Mouse (Mus musculus) G1E (cell line): ENCODE data around the gene Tsc2. TPM values are rescaled to one million over a fixed set of nuclear protein-coding genes. Genes with fewer than 3 reads are reported as not detected.

Experiments used
- ATAC-seq: 2 replicates; pipeline ENCODE4 v1.8.0; 2016; ENCODE audit warnings: mild to moderate bottlenecking; ENCODE audit not compliant: insufficient number of reproducible peaks, poor library complexity, low FRiP score, severe bottlenecking; ENCODE audit errors: extremely low read depth
- DNase-seq: peaks from one replicate; pipeline ENCODE4 v3.0.0; 2012; ENCODE audit warnings: low spot score
- H3K27me3 ChIP-seq: 2 replicates; pipeline ENCODE4 v1.6.1; 2012; ENCODE audit warnings: mild to moderate bottlenecking, low read length, inconsistent platforms; ENCODE audit not compliant: insufficient read depth
- H3K36me3 ChIP-seq: replicated peaks from 2 replicates; pipeline ENCODE3; 2012; ENCODE audit warnings: mild to moderate bottlenecking, inconsistent platforms
- H3K4me1 ChIP-seq: 2 replicates; pipeline ENCODE4 v1.6.1; 2012; ENCODE audit warnings: low read depth, low read length, inconsistent platforms, mixed read lengths; ENCODE audit not compliant: insufficient read depth
- H3K4me3 ChIP-seq: 2 replicates; pipeline ENCODE4 v1.5.1; 2012; ENCODE audit warnings: low read depth, mild to moderate bottlenecking, inconsistent platforms, low read length, moderate library complexity, mixed read lengths
- H3K9me3 ChIP-seq: replicated peaks from 2 replicates; pipeline ENCODE4 v1.6.1; 2012; ENCODE audit warnings: inconsistent platforms
- CTCF ChIP-seq: IDR thresholded peaks from 2 replicates; pipeline ENCODE4 v1.5.1; 2012; ENCODE audit warnings: low read depth, low read length, inconsistent platforms, mixed read lengths
- GATA1 ChIP-seq: IDR thresholded peaks from 2 replicates; pipeline ENCODE4 v1.6.1; 2012; ENCODE audit warnings: borderline replicate concordance, low read length, inconsistent platforms, mixed read lengths
- GATA2 ChIP-seq: IDR thresholded peaks from 2 replicates; pipeline ENCODE4 v1.6.1; 2012; ENCODE audit warnings: low read depth, low read length, inconsistent platforms, borderline replicate concordance
- POLR2AphosphoS5 ChIP-seq: IDR thresholded peaks from 2 replicates; pipeline ENCODE4 v1.6.1; 2012; ENCODE audit warnings: low read depth, low read length, inconsistent platforms; ENCODE audit not compliant: insufficient replicate concordance
- TAL1 ChIP-seq: conservative IDR thresholded peaks from 2 replicates; pipeline ENCODE4 v1.6.1; 2012; ENCODE audit warnings: low read depth, low read length, inconsistent platforms, mixed read lengths
- polyA plus RNA-seq: library from polyadenylated mRNA; stranded (reverse); fragments of >175 nt; gene quantifications from 2 replicates; pipeline ENCODE4 v1.2.3, GENCODE M21; 2012
- total RNA-seq, 2 experiments: library from RNA; stranded (forward) in 1 of 2; stranded (reverse) in 1 of 2; fragments of 200-1000 nt in 1 of 2; fragments of >200 nt in 1 of 2; fragmentation: Nextera tagmentation in 1 of 2; gene quantifications; 2 replicates each; pipeline ENCODE4 v1.2.3; 2014 to 2017

The Tsc2 gene
- total RNA-seq (2014; fragmentation: Nextera tagmentation) (114 and 146 TPM in 2 replicates), total RNA-seq (2017) (38.0 and 39.7 TPM in 2 replicates), polyA plus RNA-seq (66.5 and 77.5 TPM in 2 replicates)

DNA sequence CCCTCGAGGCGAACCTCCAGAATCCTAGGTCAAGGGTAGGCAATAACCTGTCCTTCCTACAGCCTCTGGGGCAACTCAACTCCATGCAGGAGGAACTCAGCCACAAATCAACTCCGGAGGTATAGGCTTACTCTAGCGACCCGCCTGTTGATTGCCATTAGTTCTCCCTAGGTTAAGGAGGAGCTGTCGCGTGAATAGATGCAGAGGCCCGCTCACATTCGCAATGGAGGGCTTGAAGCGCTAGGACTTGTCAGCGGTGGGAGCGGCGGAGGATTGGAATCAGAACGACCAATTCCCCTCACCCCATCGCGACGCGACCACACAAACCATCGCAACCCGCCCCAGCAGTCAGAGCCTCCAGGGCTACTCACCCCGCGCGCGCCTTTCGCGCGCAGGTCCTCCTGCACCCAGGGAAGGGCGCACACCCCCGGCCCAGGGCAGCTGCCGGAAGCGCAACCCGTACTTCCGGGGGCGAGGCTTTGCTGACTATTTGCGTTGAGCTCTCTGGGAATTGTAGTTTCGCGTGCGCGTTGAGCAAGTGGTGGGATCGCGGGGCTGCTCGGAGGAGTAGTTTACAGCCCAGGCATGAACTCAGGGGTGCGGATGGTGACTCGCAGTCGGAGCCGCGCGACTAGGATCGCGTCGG is at the start of gene Tsc2, which contains the start of gene Nthl1:
Gene Tsc2 (minus strand): TSS at position 464 of the 646 bp plus-strand sequence.
Gene Nthl1 (plus strand): TSS at position 514 of the 646 bp plus-strand sequence.
- Histone ChIP-seq H3K4me1 (peaks cover 51% of the 10 kb centered on the region), H3K27me3 (no peaks in the 10 kb centered on the region), H3K4me3 (peak within 1 kb of the TSS; percentile 83), H3K9me3 (no peaks in the 10 kb centered on the region), H3K36me3 (peaks cover 72% of the 10 kb centered on the region)
- ATAC-seq (peak; percentile 86), DNase-seq (peak; percentile 94)
- no peak for TF ChIP-seq CTCF
- no peak for TF ChIP-seq TAL1
- no peak for TF ChIP-seq POLR2AphosphoS5
- no peak for TF ChIP-seq GATA1
- TF ChIP-seq GATA2: no peak

DNA sequence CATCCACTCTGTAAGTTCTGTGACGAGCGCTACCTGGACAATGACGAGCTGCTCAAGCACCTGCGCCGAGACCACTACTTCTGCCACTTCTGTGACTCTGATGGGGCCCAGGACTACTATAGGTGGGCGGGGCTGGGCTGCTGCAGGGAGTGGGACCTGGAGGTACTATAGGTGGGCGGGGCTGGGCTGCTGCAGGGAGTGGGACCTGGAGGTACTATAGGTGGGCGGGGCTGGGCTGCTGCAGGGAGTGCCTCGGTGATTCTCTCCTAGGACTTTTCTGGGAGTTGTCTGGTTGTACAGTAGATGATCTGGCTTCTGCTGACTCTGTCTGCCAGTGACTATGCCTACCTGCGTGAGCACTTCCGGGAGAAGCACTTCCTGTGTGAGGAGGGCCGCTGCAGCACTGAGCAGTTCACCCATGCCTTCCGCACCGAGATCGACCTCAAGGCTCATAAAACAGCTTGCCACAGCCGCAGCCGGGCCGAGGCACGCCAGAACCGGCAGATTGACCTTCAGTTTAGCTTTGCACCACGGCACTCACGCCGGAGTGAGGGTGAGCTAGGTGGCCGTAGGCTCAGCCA is 45.2 kb upstream of the Tsc2 start:
- H3K36me3 ChIP-seq: peaks cover 94% of the 10 kb centered on the region
- H3K4me3 ChIP-seq: no peak overlapping the region; the same call in 1 of the 2 replicates
- ATAC-seq: no peak

GRCm38 (mm10) chr17:24676877-24677276 is 44.4 kb upstream of the Tsc2 start:
- no peak for DNase-seq
- no peak for TF ChIP-seq GATA1
- no peak for TF ChIP-seq GATA2
- no peak for TF ChIP-seq TAL1
- TF ChIP-seq CTCF: no peak
- TF ChIP-seq POLR2AphosphoS5: no peak
- H3K36me3 ChIP-seq: peaks cover 94% of the 10 kb centered on the region
- ATAC-seq: no peak
- no peak overlapping the region for H3K4me3 ChIP-seq
- peaks cover 51% of the 10 kb centered on the region for H3K4me1 ChIP-seq
- no peaks in the 10 kb centered on the region for H3K27me3 ChIP-seq
- H3K9me3 ChIP-seq: no peaks in the 10 kb centered on the region

More for the DNA sequence above, 45.2 kb upstream of the Tsc2 start:
- no peaks in the 10 kb centered on the region for H3K27me3 ChIP-seq
- H3K4me1 ChIP-seq: peaks cover 45% of the 10 kb centered on the region
- TF ChIP-seq TAL1 (no peak), CTCF (no peak), POLR2AphosphoS5 (no peak), GATA1 (no peak), GATA2 (no peak)
- no peaks in the 10 kb centered on the region for H3K9me3 ChIP-seq
- DNase-seq: no peak

DNA sequence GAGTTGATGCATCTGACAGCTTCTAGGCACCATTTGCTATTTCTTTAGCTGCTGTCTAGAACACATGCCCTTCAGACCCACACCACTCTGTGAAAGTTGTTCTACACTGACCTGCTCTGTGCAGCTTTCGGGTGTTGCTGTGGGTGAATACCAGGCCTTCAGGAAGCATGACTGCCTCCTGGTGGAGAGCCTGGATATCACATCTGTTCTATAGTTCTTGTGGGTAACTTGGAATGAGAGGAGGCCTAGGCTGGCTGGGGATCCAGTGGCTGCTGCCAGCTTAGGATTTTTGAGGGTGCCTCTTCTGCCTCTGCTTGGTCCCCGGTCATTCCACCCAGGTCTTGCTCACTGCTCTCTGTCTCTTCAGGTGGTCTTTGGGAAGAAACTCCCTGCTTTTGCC is 43.8 kb upstream of the Tsc2 start:
- peaks cover 92% of the 10 kb centered on the region for H3K36me3 ChIP-seq

GRCm38 (mm10) chr17:24674277-24674676 is 41.8 kb upstream of the Tsc2 start:
- no peak for DNase-seq
- no peak for ATAC-seq
- H3K36me3 ChIP-seq: peaks cover 77% of the 10 kb centered on the region
- H3K4me3 ChIP-seq: no peak overlapping the region
- H3K27me3 ChIP-seq: no peaks in the 10 kb centered on the region
- TF ChIP-seq TAL1 (no peak), CTCF (no peak), POLR2AphosphoS5 (no peak), GATA2 (no peak), GATA1 (no peak)
- no peaks in the 10 kb centered on the region for H3K9me3 ChIP-seq
- H3K4me1 ChIP-seq: peaks cover 67% of the 10 kb centered on the region

More for the DNA sequence above, 43.8 kb upstream of the Tsc2 start:
- no peak; the same call in 1 of the 2 replicates for ATAC-seq
- Histone ChIP-seq H3K4me1 (peaks cover 58% of the 10 kb centered on the region), H3K27me3 (no peaks in the 10 kb centered on the region), H3K4me3 (no peak overlapping the region), H3K9me3 (no peaks in the 10 kb centered on the region)
- DNase-seq: peak; percentile 73
- peak; percentile 48; the same call in 1 of the 2 replicates for TF ChIP-seq CTCF
- no peak for TF ChIP-seq GATA1

DNA sequence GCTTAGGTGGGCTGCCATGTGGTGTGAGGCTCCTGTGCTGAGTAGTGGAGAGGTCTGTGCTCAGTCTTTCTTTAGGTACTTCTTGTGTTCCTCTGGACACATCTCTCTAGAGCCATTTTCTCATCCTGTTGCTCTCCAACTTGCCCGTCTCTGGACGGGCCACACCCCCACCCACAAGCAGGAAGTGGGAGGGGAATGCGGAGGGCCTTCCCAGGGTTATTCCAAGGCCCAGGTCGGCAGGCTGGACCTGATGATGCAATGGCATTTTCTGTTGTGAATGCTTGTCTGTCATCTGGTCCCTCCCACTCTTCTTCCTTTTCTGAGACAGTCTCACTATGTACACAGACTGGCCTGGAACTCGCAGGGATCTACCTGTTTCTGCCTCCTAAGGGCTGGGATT is 39.7 kb upstream of the Tsc2 start:
- Histone ChIP-seq H3K9me3 (no peaks in the 10 kb centered on the region), H3K4me3 (peak overlapping the region; percentile 11; the same call in 1 of the 2 replicates), H3K36me3 (peaks cover 55% of the 10 kb centered on the region), H3K4me1 (peaks cover 75% of the 10 kb centered on the region), H3K27me3 (no peaks in the 10 kb centered on the region)
- DNase-seq (no peak), ATAC-seq (no peak)
- TF ChIP-seq POLR2AphosphoS5: no peak
- no peak for TF ChIP-seq CTCF
- no peak for TF ChIP-seq GATA2
- no peak for TF ChIP-seq GATA1
- no peak for TF ChIP-seq TAL1
